In the genomic region with DNA sequence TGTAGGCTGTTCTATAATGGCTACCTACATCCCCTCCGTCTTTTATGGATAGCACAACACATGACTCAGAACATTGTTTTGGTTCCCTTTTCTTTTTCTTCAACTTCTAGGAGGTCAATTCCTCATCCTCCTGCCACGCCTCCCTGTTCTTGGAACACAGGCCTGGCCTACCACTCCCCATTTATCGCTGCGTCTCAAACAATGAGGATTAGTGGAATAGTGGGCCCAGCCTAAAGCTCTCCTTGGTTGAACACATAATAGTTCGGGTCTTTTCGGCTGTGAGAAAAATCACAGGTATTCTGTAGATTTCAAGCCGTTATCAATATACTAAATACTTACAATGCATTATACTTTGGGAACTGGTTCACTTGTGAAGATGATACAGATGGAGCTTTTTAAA, we compare ENCODE assay signal across 10 mouse cellular contexts. TPM values are rescaled to one million over a fixed set of nuclear protein-coding genes. Genes with fewer than 3 reads are reported as not detected.
DNase-seq lines count a peak whose midpoint lies in the region; ATAC-seq and TF ChIP-seq lines count a peak whose summit lies in the region.
"Had no signal": no experiment of that assay in that cellular context is flagged by ENCODE, and none has a peak within 500 bp of the region (broad histone marks: within the 10 kb centered on the region; RNA-seq: fewer than 3 reads in every experiment).

No protein-coding gene starts in this region.

- no peak for TF ChIP-seq POLR2A in cerebellum, adult 2 months (IDR thresholded peaks at IDR 0.05; ENCODE audit: borderline replicate concordance, insufficient read depth, low read length)

- H3K9ac ChIP-seq in liver, postnatal 0 days (replicated peaks), result no peak overlapping the region
- H3K9ac ChIP-seq in liver, embryonic 12.5 days, result no peak overlapping the region
- no peak overlapping the region for H3K9ac ChIP-seq in intestine, embryonic 15.5 days
- peak overlapping the region; percentile 94 for H3K9ac ChIP-seq in neural tube, embryonic 15.5 days (replicated peaks)

- no peak for TF ChIP-seq CTCF in cerebellum, adult 2 months (IDR thresholded peaks at IDR 0.05; ENCODE audit: borderline replicate concordance, insufficient read depth, low read depth, low read length)
- no peak for TF ChIP-seq CTCF in liver, postnatal 0 days (IDR thresholded peaks at IDR 0.05; ENCODE audit: low read depth)

- H3K4me1 ChIP-seq in cerebellum, adult 2 months (ENCODE audit: control insufficient read depth, insufficient read depth, low read length), result peaks cover 4% of the 10 kb centered on the region; the same call in 1 of the 2 replicates
- H3K4me1 ChIP-seq in liver, postnatal 0 days (ENCODE audit: insufficient read depth), result peaks cover 3% of the 10 kb centered on the region; the same call in 1 of the 2 replicates
- peaks cover 8% of the 10 kb centered on the region; the same call in 1 of the 2 replicates for H3K4me1 ChIP-seq in liver, embryonic 12.5 days
- H3K4me1 ChIP-seq in intestine, embryonic 15.5 days (replicated peaks), result no peaks in the 10 kb centered on the region
- H3K4me1 ChIP-seq in neural tube, embryonic 15.5 days, result peaks cover 23% of the 10 kb centered on the region

- H3K27ac ChIP-seq in cerebellum, adult 2 months (ENCODE audit: insufficient read depth, low read length), result no peak overlapping the region
- H3K27ac ChIP-seq in liver, postnatal 0 days (ENCODE audit: low read depth), result 0 out of 2 replicates have a peak overlapping the region, but pooled peaks have one; percentile 81
- H3K27ac ChIP-seq in liver, embryonic 12.5 days, result no peak overlapping the region
- H3K27ac ChIP-seq in intestine, embryonic 15.5 days, result no peak overlapping the region
- H3K27ac ChIP-seq in neural tube, embryonic 15.5 days (replicated peaks), result peak overlapping the region; percentile 98

- no peak overlapping the region for H3K4me2 ChIP-seq in liver, postnatal 0 days (ENCODE audit: low read depth, low read length)
- H3K4me2 ChIP-seq in liver, embryonic 12.5 days, result no peak overlapping the region
- peak overlapping the region; percentile 87; the same call in 1 of the 2 replicates for H3K4me2 ChIP-seq in intestine, embryonic 15.5 days (replicated peaks)
- peak overlapping the region; percentile 85 for H3K4me2 ChIP-seq in neural tube, embryonic 15.5 days

- no peaks in the 10 kb centered on the region for H3K36me3 ChIP-seq in liver, postnatal 0 days (replicated peaks; ENCODE audit: insufficient read depth, low read length)
- H3K36me3 ChIP-seq in liver, embryonic 12.5 days, result no peaks in the 10 kb centered on the region
- H3K36me3 ChIP-seq in intestine, embryonic 15.5 days, result no peaks in the 10 kb centered on the region
- no peaks in the 10 kb centered on the region for H3K36me3 ChIP-seq in neural tube, embryonic 15.5 days

- H3K9me3 ChIP-seq in liver, postnatal 0 days (ENCODE audit: low read length), result no peaks in the 10 kb centered on the region
- H3K9me3 ChIP-seq in liver, embryonic 12.5 days (replicated peaks), result no peaks in the 10 kb centered on the region
- H3K9me3 ChIP-seq in intestine, embryonic 15.5 days, result no peaks in the 10 kb centered on the region
- H3K9me3 ChIP-seq in neural tube, embryonic 15.5 days (replicated peaks), result no peaks in the 10 kb centered on the region

- WGBS in cerebellum, adult 2 months, result 70% methylated on average over 7 of the region's 7 CpGs
- WGBS in liver, postnatal 0 days (ENCODE audit: insufficient replicate concordance), result 77% methylated on average over 7 of the region's 7 CpGs
- 72% methylated on average over 7 of the region's 7 CpGs for WGBS in liver, embryonic 12.5 days (ENCODE audit: insufficient replicate concordance)
- 70% methylated on average over 7 of the region's 7 CpGs for WGBS in intestine, embryonic 15.5 days
- 56% methylated on average over 7 of the region's 7 CpGs for WGBS in neural tube, embryonic 15.5 days

- H3K27me3 ChIP-seq in cerebellum, adult 2 months (ENCODE audit: control insufficient read depth, insufficient read depth, low read length), result no peaks in the 10 kb centered on the region
- peaks cover 18% of the 10 kb centered on the region for H3K27me3 ChIP-seq in liver, postnatal 0 days (ENCODE audit: insufficient read depth, low read length)
- peaks cover 75% of the 10 kb centered on the region for H3K27me3 ChIP-seq in liver, embryonic 12.5 days (replicated peaks)
- no peaks in the 10 kb centered on the region for H3K27me3 ChIP-seq in intestine, embryonic 15.5 days (replicated peaks)
- no peaks in the 10 kb centered on the region for H3K27me3 ChIP-seq in neural tube, embryonic 15.5 days (replicated peaks)

- no peak for TF ChIP-seq EP300 in liver, postnatal 0 days (IDR thresholded peaks at IDR 0.05; ENCODE audit: low read depth)

- peak overlapping the region; percentile 68 for H3K4me3 ChIP-seq in cerebellum, adult 2 months (replicated peaks; ENCODE audit: insufficient read depth, low read depth, low read length)
- H3K4me3 ChIP-seq in liver, postnatal 0 days (ENCODE audit: low read depth, low read length), result no peak overlapping the region
- H3K4me3 ChIP-seq in liver, embryonic 12.5 days, result no peak overlapping the region
- H3K4me3 ChIP-seq in intestine, embryonic 15.5 days (replicated peaks), result no peak overlapping the region
- H3K4me3 ChIP-seq in neural tube, embryonic 15.5 days (replicated peaks), result peak overlapping the region; percentile 93

- no peak for DNase-seq in cerebellum, adult 2 months
- DNase-seq in liver, postnatal 0 days, result no peak
- no peak for DNase-seq in cerebellum, postnatal 14 days
- DNase-seq in cerebellum, adult 9-11 months, result no peak
- DNase-seq: gastrocnemius, postnatal 36 days; thymus, adult 18-20 months had no signal

- ATAC-seq in cerebellum, adult (ENCODE audit: insufficient number of reproducible peaks, low FRiP score, low TSS enrichment), result no peak
- no peak for ATAC-seq in liver, postnatal 0 days
- ATAC-seq in liver, embryonic 12.5 days, result no peak
- ATAC-seq in intestine, embryonic 15.5 days, result no peak
- ATAC-seq in neural tube, embryonic 15.5 days (ENCODE audit: low FRiP score), result no peak

RNA-seq across cellular contexts. Expression of a gene that starts 1.8 kb away (rescaled TPM):
- polyA plus RNA-seq in cerebellum, adult 2 months (2012; rRNA removed), result 85.5 and 94.0 TPM in 2 replicates
- polyA plus RNA-seq in liver, postnatal 0 days (2015; fragmentation: Nextera tagmentation; extraction: Ambion mirVana), result 20.6 and 25.0 TPM in 2 replicates
- 19.4 and 21.3 TPM in 2 replicates for polyA plus RNA-seq in liver, embryonic 12.5 days (2016; fragmentation: Nextera tagmentation; extraction: Ambion mirVana)
- polyA plus RNA-seq in intestine, embryonic 15.5 days (2015; fragmentation: Nextera tagmentation; extraction: Ambion mirVana), result 76.6 and 84.9 TPM in 2 replicates
- polyA plus RNA-seq in neural tube, embryonic 15.5 days (2015; fragmentation: Nextera tagmentation; extraction: Ambion mirVana), result 90.4 and 124 TPM in 2 replicates

RNA-seq across cellular contexts. Expression of a gene that starts 3.0 kb away (rescaled TPM):
- 12.1 and 13.8 TPM in 2 replicates for polyA plus RNA-seq in cerebellum, adult 2 months (2012; rRNA removed)
- polyA plus RNA-seq in liver, postnatal 0 days (2015; fragmentation: Nextera tagmentation; extraction: Ambion mirVana), result 0.42 and 0.45 TPM in 2 replicates
- 0.33 and 0.49 TPM in 2 replicates for polyA plus RNA-seq in liver, embryonic 12.5 days (2016; fragmentation: Nextera tagmentation; extraction: Ambion mirVana)
- polyA plus RNA-seq in intestine, embryonic 15.5 days (2015; fragmentation: Nextera tagmentation; extraction: Ambion mirVana), result 3.9 and 6.0 TPM in 2 replicates
- 15.4 and 20.3 TPM in 2 replicates for polyA plus RNA-seq in neural tube, embryonic 15.5 days (2015; fragmentation: Nextera tagmentation; extraction: Ambion mirVana)

Comparison
In these comparisons a context has a peak if more than half of its experiments do, and no peak if none do; other contexts are left out.
1. H3K27ac ChIP-seq: peak in liver, postnatal 0 days (single experiment) and neural tube, embryonic 15.5 days (single experiment); none in cerebellum, adult 2 months (single experiment), liver, embryonic 12.5 days (single experiment) and intestine, embryonic 15.5 days (single experiment).
2. H3K4me3 ChIP-seq: peak in cerebellum, adult 2 months (single experiment) and neural tube, embryonic 15.5 days (single experiment); none in liver, postnatal 0 days (single experiment), liver, embryonic 12.5 days (single experiment) and intestine, embryonic 15.5 days (single experiment).
3. H3K4me2 ChIP-seq: peak in intestine, embryonic 15.5 days (single experiment) and neural tube, embryonic 15.5 days (single experiment); none in liver, postnatal 0 days (single experiment) and liver, embryonic 12.5 days (single experiment).